ENCODE assay signal across 18 mouse cellular contexts in the genomic region with DNA sequence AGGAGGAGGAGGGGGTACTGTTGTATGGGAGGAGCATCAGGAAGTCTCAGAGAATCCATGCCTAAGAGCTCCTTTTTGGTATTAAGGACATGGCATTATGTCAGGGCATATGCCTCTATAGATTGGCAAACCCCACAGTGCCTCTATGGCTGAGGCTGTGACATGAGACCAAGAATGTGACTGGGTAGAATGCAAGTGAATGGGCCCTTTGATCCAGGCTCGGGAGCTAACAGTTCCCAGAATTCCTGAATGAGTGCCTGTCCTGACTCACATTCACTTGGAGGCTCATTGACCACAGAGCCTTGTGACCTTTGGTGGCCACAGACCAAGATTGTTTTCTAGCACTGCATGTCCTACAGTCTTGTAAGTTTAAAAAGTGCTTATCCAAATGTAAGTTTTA. TPM values are rescaled to one million over a fixed set of nuclear protein-coding genes. Genes with fewer than 3 reads are reported as not detected.
DNase-seq lines count a peak whose midpoint lies in the region; ATAC-seq and TF ChIP-seq lines count a peak whose summit lies in the region.
"Had no signal": no experiment of that assay in that cellular context is flagged by ENCODE, and none has a peak within 500 bp of the region (broad histone marks: within the 10 kb centered on the region; RNA-seq: fewer than 3 reads in every experiment).

No protein-coding gene starts in this region.

- no peaks in the 10 kb centered on the region for H3K4me1 ChIP-seq in embryonic facial prominence, embryonic 15.5 days
- H3K4me1 ChIP-seq in embryonic facial prominence, embryonic 10.5 days: peaks cover 2% of the 10 kb centered on the region
- H3K4me1 ChIP-seq in ES-Bruce4 (ENCODE audit: control insufficient read depth, insufficient read depth, low read length): no peaks in the 10 kb centered on the region

- TF ChIP-seq EP300 in ES-Bruce4 (IDR thresholded peaks at IDR 0.05; ENCODE audit: insufficient read depth, low read depth, low read length): no peak

- DNase-seq in embryonic facial prominence, embryonic 10.5 days (ENCODE audit: low spot score): no peak
- DNase-seq in layer of hippocampus, adult 2 months (ENCODE audit: low spot score in 2 of 2): no peak
- DNase-seq in layer of hippocampus, adult 18-20 months (ENCODE audit: low spot score in 2 of 2): no peak
- peak; percentile 17 for DNase-seq in mesoderm, embryonic 11.5 days (ENCODE audit: low read depth, low spot score)
- no peak for DNase-seq in right cerebral cortex, postnatal 36 days (ENCODE audit: low spot score in 2 of 2)
- DNase-seq: cerebellum, adult 18-20 months; forebrain, postnatal 0 days; gastrocnemius, postnatal 10 days; heart, postnatal 36 days; lung, adult 2 months; right cerebral cortex, adult 18-20 months; spleen, adult 18-20 months; thymus, postnatal 36 days had no signal

- 0 out of 2 replicates have a peak overlapping the region, but pooled peaks have one; percentile 0 for H3K27ac ChIP-seq in embryonic facial prominence, embryonic 15.5 days (replicated peaks)
- no peak overlapping the region for H3K27ac ChIP-seq in embryonic facial prominence, embryonic 10.5 days (replicated peaks)
- peak overlapping the region; percentile 78 for H3K27ac ChIP-seq in layer of hippocampus, adult 2 months
- H3K27ac ChIP-seq in ES-Bruce4 (ENCODE audit: insufficient read depth, low read length): peak overlapping the region; percentile 37; the same call in 1 of the 2 replicates
- H3K27ac ChIP-seq: macrophage had no signal

- no peak overlapping the region for H3K4me3 ChIP-seq in embryonic facial prominence, embryonic 15.5 days (replicated peaks)
- H3K4me3 ChIP-seq in embryonic facial prominence, embryonic 10.5 days: no peak overlapping the region
- no peak overlapping the region for H3K4me3 ChIP-seq in layer of hippocampus, adult 2 months
- no peak overlapping the region for H3K4me3 ChIP-seq in ES-Bruce4 (ENCODE audit: low read depth, low read length)

- TF ChIP-seq CTCF in layer of hippocampus, adult 2 months (conservative IDR thresholded peaks at IDR 0.05): no peak
- TF ChIP-seq CTCF in ES-Bruce4 (IDR thresholded peaks at IDR 0.05; ENCODE audit: low read depth, low read length): no peak

- WGBS in embryonic facial prominence, embryonic 15.5 days: 20% methylated on average over 1 of the region's 1 CpGs
- 21% methylated on average over 1 of the region's 1 CpGs for WGBS in embryonic facial prominence, embryonic 10.5 days

- H3K9me3 ChIP-seq in embryonic facial prominence, embryonic 15.5 days (replicated peaks): no peaks in the 10 kb centered on the region
- H3K9me3 ChIP-seq in embryonic facial prominence, embryonic 10.5 days: no peaks in the 10 kb centered on the region
- no peaks in the 10 kb centered on the region for H3K9me3 ChIP-seq in ES-Bruce4 (replicated peaks; ENCODE audit: control insufficient read depth, insufficient read depth, low read length, poor library complexity, severe bottlenecking)
- H3K9me3 ChIP-seq: G1E had no signal

- H3K36me3 ChIP-seq in embryonic facial prominence, embryonic 15.5 days: peaks cover 58% of the 10 kb centered on the region
- H3K36me3 ChIP-seq in embryonic facial prominence, embryonic 10.5 days (replicated peaks): peaks cover 70% of the 10 kb centered on the region
- H3K36me3 ChIP-seq in ES-Bruce4 (ENCODE audit: control insufficient read depth, insufficient read depth, low read length, poor library complexity, severe bottlenecking): peaks cover 45% of the 10 kb centered on the region

- H3K4me2 ChIP-seq in embryonic facial prominence, embryonic 15.5 days (replicated peaks): no peak overlapping the region
- H3K4me2 ChIP-seq: heart, embryonic 11.5 days had no signal

- no peak for ATAC-seq in embryonic facial prominence, embryonic 15.5 days (ENCODE audit: insufficient number of reproducible peaks, low FRiP score, low TSS enrichment, low read depth)
- ATAC-seq: forebrain, postnatal 0 days had no signal

- TF ChIP-seq POLR2A in ES-Bruce4 (IDR thresholded peaks at IDR 0.05; ENCODE audit: insufficient read depth, low read length): no peak

- H3K9ac ChIP-seq in embryonic facial prominence, embryonic 15.5 days: no peak overlapping the region
- H3K9ac ChIP-seq in ES-Bruce4 (ENCODE audit: low read depth, poor library complexity, severe bottlenecking): no peak overlapping the region
- H3K9ac ChIP-seq: forebrain, postnatal 0 days had no signal

- no peaks in the 10 kb centered on the region for H3K27me3 ChIP-seq in embryonic facial prominence, embryonic 15.5 days
- no peaks in the 10 kb centered on the region for H3K27me3 ChIP-seq in embryonic facial prominence, embryonic 10.5 days (replicated peaks; ENCODE audit: low read depth, poor library complexity, severe bottlenecking)
- H3K27me3 ChIP-seq in ES-Bruce4 (ENCODE audit: control insufficient read depth, insufficient read depth, low read length, poor library complexity, severe bottlenecking): no peaks in the 10 kb centered on the region

RNA-seq across cellular contexts. Expression of gene Tbc1d10a, which starts 4.5 kb away (rescaled TPM):
- polyA plus RNA-seq in embryonic facial prominence, embryonic 15.5 days (2015; fragmentation: Nextera tagmentation; extraction: Ambion mirVana): 56.1 and 56.2 TPM in 2 replicates
- 27.4 and 31.0 TPM in 2 replicates for polyA plus RNA-seq in embryonic facial prominence, embryonic 10.5 days (2016; fragmentation: Nextera tagmentation; extraction: Ambion mirVana)
- 10 to 100 TPM; 27.3 to 29.4 TPM for total RNA-seq in layer of hippocampus, adult 2 months (2021)
- 10 to 100 TPM; 28.1 to 30.8 TPM for total RNA-seq in layer of hippocampus, adult 18-20 months (2021)
- polyA plus RNA-seq in ES-Bruce4 (2011; ENCODE audit: insufficient read depth, insufficient read length, low read depth, missing spikeins): 19.9 and 20.5 TPM in 2 replicates

RNA-seq across cellular contexts. Expression of gene Sf3a1, which starts 21.9 kb away (rescaled TPM):
- polyA plus RNA-seq in embryonic facial prominence, embryonic 15.5 days (2015; fragmentation: Nextera tagmentation; extraction: Ambion mirVana): 50.5 and 57.7 TPM in 2 replicates
- polyA plus RNA-seq in embryonic facial prominence, embryonic 10.5 days (2016; fragmentation: Nextera tagmentation; extraction: Ambion mirVana): 102 and 105 TPM in 2 replicates
- 10 to 100 TPM; 72.3 to 74.1 TPM for total RNA-seq in layer of hippocampus, adult 2 months (2021)
- total RNA-seq in layer of hippocampus, adult 18-20 months (2021): 10 to 100 TPM; 72.7 TPM
- polyA plus RNA-seq in ES-Bruce4 (2011; ENCODE audit: insufficient read depth, insufficient read length, low read depth, missing spikeins): 117 and 125 TPM in 2 replicates

RNA-seq across cellular contexts. Expression of gene Ccdc157, which starts 22.0 kb away (rescaled TPM):
- polyA plus RNA-seq in embryonic facial prominence, embryonic 15.5 days (2015; fragmentation: Nextera tagmentation; extraction: Ambion mirVana): 14.4 and 16.6 TPM in 2 replicates
- 7.2 and 8.0 TPM in 2 replicates for polyA plus RNA-seq in embryonic facial prominence, embryonic 10.5 days (2016; fragmentation: Nextera tagmentation; extraction: Ambion mirVana)
- total RNA-seq in layer of hippocampus, adult 2 months (2021): 10 to 100 TPM; 12.2 to 12.8 TPM
- 10 to 100 TPM; 10.4 to 11.7 TPM for total RNA-seq in layer of hippocampus, adult 18-20 months (2021)
- polyA plus RNA-seq in ES-Bruce4 (2011; ENCODE audit: insufficient read depth, insufficient read length, low read depth, missing spikeins): 3.7 and 5.8 TPM in 2 replicates

RNA-seq across cellular contexts. Expression of gene Castor1, which starts 36.0 kb away (rescaled TPM):
- polyA plus RNA-seq in embryonic facial prominence, embryonic 15.5 days (2015; fragmentation: Nextera tagmentation; extraction: Ambion mirVana): 13.1 and 14.0 TPM in 2 replicates
- 2.2 and 2.4 TPM in 2 replicates for polyA plus RNA-seq in embryonic facial prominence, embryonic 10.5 days (2016; fragmentation: Nextera tagmentation; extraction: Ambion mirVana)
- total RNA-seq in layer of hippocampus, adult 2 months (2021): 1 to 10 TPM; 5.3 to 5.8 TPM
- total RNA-seq in layer of hippocampus, adult 18-20 months (2021): 1 to 10 TPM; 4.3 to 4.7 TPM
- polyA plus RNA-seq in ES-Bruce4 (2011; ENCODE audit: insufficient read depth, insufficient read length, low read depth, missing spikeins): 29.6 and 35.2 TPM in 2 replicates

RNA-seq across cellular contexts. Expression of gene Rnf215, which starts 47.1 kb away (rescaled TPM):
- 38.2 and 39.7 TPM in 2 replicates for polyA plus RNA-seq in embryonic facial prominence, embryonic 15.5 days (2015; fragmentation: Nextera tagmentation; extraction: Ambion mirVana)
- polyA plus RNA-seq in embryonic facial prominence, embryonic 10.5 days (2016; fragmentation: Nextera tagmentation; extraction: Ambion mirVana): 21.2 and 22.8 TPM in 2 replicates
- total RNA-seq in layer of hippocampus, adult 2 months (2021): 10 to 100 TPM; 33.8 to 35.6 TPM
- 10 to 100 TPM; 27.1 to 27.5 TPM for total RNA-seq in layer of hippocampus, adult 18-20 months (2021)
- 8.0 and 8.9 TPM in 2 replicates for polyA plus RNA-seq in ES-Bruce4 (2011; ENCODE audit: insufficient read depth, insufficient read length, low read depth, missing spikeins)
